Mouse (Mus musculus): ENCODE data around the gene Ptk7.

DNA sequence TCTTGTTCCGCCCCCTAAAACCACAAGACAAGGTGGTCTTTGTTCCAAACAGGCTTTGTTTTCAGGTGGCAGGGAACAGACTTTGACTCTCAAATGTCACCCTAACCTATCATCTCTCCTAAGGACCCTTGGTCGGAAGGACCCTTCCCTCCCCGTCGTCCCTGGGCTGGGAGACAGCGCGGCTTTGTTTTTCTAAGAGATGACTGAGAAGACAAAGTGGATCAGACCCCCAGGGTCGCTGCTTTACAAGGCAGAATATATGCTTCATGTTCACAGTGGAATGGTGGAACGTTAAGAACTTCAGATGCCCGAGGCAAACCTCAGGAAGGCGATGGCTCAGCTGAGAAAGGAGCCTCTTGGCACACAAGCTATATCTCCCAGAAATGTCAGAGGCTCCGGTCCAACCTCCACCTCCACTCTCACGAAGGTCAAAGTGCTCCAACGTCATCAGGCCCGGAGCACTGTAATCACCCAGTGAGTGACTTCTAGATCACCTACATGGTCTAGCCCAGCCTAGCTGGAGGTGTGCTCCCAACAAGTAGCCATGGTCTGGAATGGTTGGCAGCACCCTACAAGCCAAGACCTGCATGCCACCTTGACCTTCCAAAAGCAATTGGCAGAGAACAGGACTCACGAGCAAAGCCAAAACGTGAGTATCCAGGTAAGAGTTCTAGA, 9.5 kb downstream of the Ptk7 start:
- TF ChIP-seq POLR2A (IDR thresholded peaks at IDR 0.05; ENCODE audit: low read depth, low read length) (no peak), CTCF (IDR thresholded peaks at IDR 0.05; ENCODE audit: borderline replicate concordance, insufficient read depth, low read length) (no peak)
